Comparison of ENCODE assay signal across 8 mouse cellular contexts in genomic region chr6:99094339-99094989, GRCm38 (mm10).
A peak's percentile ranks its signal among the peaks of the same experiment; 100 is the strongest.
DNase-seq lines count a peak whose midpoint lies in the region; ATAC-seq and TF ChIP-seq lines count a peak whose summit lies in the region.

No protein-coding gene starts in this region.

- no peak overlapping the region for H3K4me3 ChIP-seq in forebrain, postnatal 0 days (ENCODE audit: low read depth, low read length)
- peak overlapping the region; percentile 43 for H3K4me3 ChIP-seq in lung, postnatal 0 days (ENCODE audit: low read depth, low read length)

- 24% methylated on average over 10 of the region's 10 CpGs for WGBS in forebrain, postnatal 0 days
- WGBS in lung, postnatal 0 days: 12% methylated on average over 10 of the region's 10 CpGs

- no peaks in the 10 kb centered on the region for H3K36me3 ChIP-seq in forebrain, postnatal 0 days (ENCODE audit: insufficient read depth)
- H3K36me3 ChIP-seq in lung, postnatal 0 days (ENCODE audit: insufficient read depth, low read length): no peaks in the 10 kb centered on the region

- TF ChIP-seq EP300 in lung, postnatal 0 days (IDR thresholded peaks at IDR 0.05): 0 out of 2 replicates have a peak, but pooled peaks have one; percentile 14

- H3K4me2 ChIP-seq in forebrain, postnatal 0 days (ENCODE audit: low read depth): peak overlapping the region; percentile 31
- peak overlapping the region; percentile 58 for H3K4me2 ChIP-seq in lung, postnatal 0 days (replicated peaks; ENCODE audit: low read depth, low read length)

- DNase-seq in adrenal gland, postnatal 10 days: peak; percentile 10
- DNase-seq in adrenal gland, adult 2 months: no peak
- DNase-seq in 3134 (ENCODE audit: extremely low read depth, insufficient read length, low spot score): peak; percentile 39
- DNase-seq in forebrain, postnatal 0 days: no peak
- peak; percentile 59 for DNase-seq in lung, postnatal 0 days (ENCODE audit: low spot score)
- DNase-seq in spleen, postnatal 14 days (ENCODE audit: low spot score in 2 of 2): no peak
- DNase-seq in frontal cortex, postnatal 25 days (ENCODE audit: low spot score in 2 of 2): no peak

- no peaks in the 10 kb centered on the region for H3K9me3 ChIP-seq in forebrain, postnatal 0 days (ENCODE audit: low read length)
- no peaks in the 10 kb centered on the region for H3K9me3 ChIP-seq in lung, postnatal 0 days (ENCODE audit: low read length)

- no peak overlapping the region for H3K9ac ChIP-seq in forebrain, postnatal 0 days
- H3K9ac ChIP-seq in lung, postnatal 0 days (replicated peaks; ENCODE audit: low read depth): peak overlapping the region; percentile 44; the same call in 1 of the 2 replicates

- H3K4me1 ChIP-seq in forebrain, postnatal 0 days (ENCODE audit: insufficient read depth): peaks cover 7% of the 10 kb centered on the region
- peaks cover 21% of the 10 kb centered on the region for H3K4me1 ChIP-seq in lung, postnatal 0 days (ENCODE audit: insufficient read depth, low read depth, low read length)

- TF ChIP-seq CTCF in forebrain, postnatal 0 days (IDR thresholded peaks at IDR 0.05; ENCODE audit: low read depth): no peak
- TF ChIP-seq CTCF in lung, postnatal 0 days (IDR thresholded peaks at IDR 0.05): no peak; the same call in 1 of the 2 replicates

- ATAC-seq in forebrain, postnatal 0 days: no peak
- ATAC-seq in inflammation-experienced regulatory T-cells, adult 6 months: peak; percentile 2
- ATAC-seq in lung, postnatal 0 days: no peak

- no peaks in the 10 kb centered on the region for H3K27me3 ChIP-seq in forebrain, postnatal 0 days (ENCODE audit: insufficient read depth, low read length)
- no peaks in the 10 kb centered on the region for H3K27me3 ChIP-seq in lung, postnatal 0 days (replicated peaks; ENCODE audit: insufficient read depth, low read length)

- no peak overlapping the region for H3K27ac ChIP-seq in forebrain, postnatal 0 days (ENCODE audit: low read depth, low read length)
- H3K27ac ChIP-seq in lung, postnatal 0 days (ENCODE audit: low read length): peak overlapping the region; percentile 81

Comparison
In these comparisons a context has a peak if more than half of its experiments do, and no peak if none do; other contexts are left out.
1. DNase-seq: peak in adrenal gland, postnatal 10 days (single experiment), 3134 (single experiment) and lung, postnatal 0 days (single experiment); none in adrenal gland, adult 2 months (single experiment), forebrain, postnatal 0 days (single experiment), spleen, postnatal 14 days (0 of 2) and frontal cortex, postnatal 25 days (0 of 2).